Mouse (Mus musculus) layer of hippocampus, adult 6 months (tissue): ENCODE measurements around the gene Il1f5. TPM values are rescaled to one million over a fixed set of nuclear protein-coding genes. Genes with fewer than 3 reads are reported as not detected.

ENCODE experiments used
- long read RNA-seq, 2 experiments: library from polyadenylated mRNA; unstranded; transcript quantifications; one replicate each; pipeline ENCODE4 v2.0.0; 2019 to 2020
- polyA plus RNA-seq: library from polyadenylated mRNA; unstranded; fragments of <200 nt; fragmentation: Nextera tagmentation; gene quantifications from 2 replicates; pipeline ENCODE4 v1.2.3, GENCODE M21; 2021

Gene Il1f5
- not detected in 2 replicates for polyA plus RNA-seq
- long read RNA-seq, experiment 1, result 0 reads
- long read RNA-seq, experiment 2, result 0 reads

GRCm38 (mm10) chr2:24276654-24277053, at the start of gene Il1f5:
Gene Il1f5, plus strand, starts transcription at chr2:24276954.

DNA sequence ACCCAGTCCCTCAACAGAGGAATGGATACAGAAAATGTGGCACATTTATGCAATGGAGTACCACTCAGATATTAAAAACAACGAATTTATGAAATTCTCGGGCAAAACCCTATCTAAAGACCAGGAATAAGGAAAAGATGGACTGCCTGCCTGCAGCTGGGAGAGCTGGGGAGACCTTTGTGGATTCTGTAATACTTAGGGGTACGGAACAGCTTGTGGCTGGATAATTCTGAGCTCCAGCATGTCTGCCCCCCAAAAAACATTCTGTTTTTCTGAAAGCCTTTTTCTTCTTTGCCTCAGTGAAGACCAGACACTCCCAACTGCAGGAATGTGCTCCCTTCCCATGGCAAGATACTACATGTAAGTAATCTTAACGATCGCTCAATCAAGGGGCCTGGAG, 14.1 kb downstream of the Il1f5 start, which contains the start of gene Il1f10:
Gene Il1f10 (plus strand): TSS at position 301 of the 400 bp plus-strand sequence.

Other genes with a start within 250 kb of the Il1f5 start
- gene Hnmt, start 227.6 kb upstream of the Il1f5 start, polyA plus RNA-seq, result 29.5 and 33.1 TPM in 2 replicates
- gene Tbpl2, start 180.4 kb upstream of the Il1f5 start, polyA plus RNA-seq, result not detected in 2 replicates
- not detected in 2 replicates for gene Il1f8, start 123.8 kb upstream of the Il1f5 start, polyA plus RNA-seq
- gene Il1f9, start 90.5 kb upstream of the Il1f5 start, polyA plus RNA-seq, result not detected in 2 replicates
- gene Il1f6, start 61.5 kb upstream of the Il1f5 start, polyA plus RNA-seq, result not detected in 2 replicates
- not detected in 2 replicates for gene Il1f10, start 14.2 kb downstream of the Il1f5 start, polyA plus RNA-seq
- 0.11 TPM in 1 of 2 replicates, not detected in the other for gene Il1rn, start 59.9 kb downstream of the Il1f5 start, polyA plus RNA-seq
- gene Psd4, start 90.6 kb downstream of the Il1f5 start, polyA plus RNA-seq, result 0.28 and 0.53 TPM in 2 replicates
- gene Pax8, start 198.6 kb downstream of the Il1f5 start, polyA plus RNA-seq, result 0.36 and 0.49 TPM in 2 replicates